Mouse (Mus musculus): ENCODE data around the gene Adamts6. TPM values are rescaled to one million over a fixed set of nuclear protein-coding genes. Genes with fewer than 3 reads are reported as not detected.

Gene Adamts6
- polyA plus RNA-seq, 1 experiment from 2014 or later: 1.9 TPM

- peaks cover 24% of the 10 kb centered on the region for H3K4me1 ChIP-seq (ENCODE audit: insufficient read depth, low read length)
- no peak overlapping the region for H3K27ac ChIP-seq (ENCODE audit: low read length)
- no peak overlapping the region for H3K4me3 ChIP-seq (ENCODE audit: low read length)
- no peak for ATAC-seq (ENCODE audit: low FRiP score, low TSS enrichment)
- H3K4me2 ChIP-seq (replicated peaks; ENCODE audit: low read depth, low read length): no peak overlapping the region
- no peaks in the 10 kb centered on the region for H3K27me3 ChIP-seq (ENCODE audit: insufficient read depth, low read length)
- H3K9me3 ChIP-seq (ENCODE audit: low read length): no peaks in the 10 kb centered on the region
- H3K36me3 ChIP-seq (ENCODE audit: insufficient read depth, low read length): no peaks in the 10 kb centered on the region
- 46% methylated on average over 8 of the region's 8 CpGs for WGBS
- no peak overlapping the region for H3K9ac ChIP-seq (replicated peaks; ENCODE audit: low read length)
Observed at GRCm38 (mm10) chr13:104494200-104494873, 206.7 kb downstream of the Adamts6 start.

- H3K36me3 ChIP-seq (ENCODE audit: insufficient read depth, low read length): no peaks in the 10 kb centered on the region
- no peak overlapping the region for H3K4me2 ChIP-seq (replicated peaks; ENCODE audit: low read depth, low read length)
- H3K4me1 ChIP-seq (ENCODE audit: insufficient read depth, low read length): peaks cover 12% of the 10 kb centered on the region
- H3K27me3 ChIP-seq (ENCODE audit: insufficient read depth, low read length): no peaks in the 10 kb centered on the region
- H3K9ac ChIP-seq (replicated peaks; ENCODE audit: low read length): no peak overlapping the region
- WGBS: 68% methylated on average over 3 of the region's 3 CpGs
- no peak overlapping the region for H3K27ac ChIP-seq (ENCODE audit: low read length)
- H3K4me3 ChIP-seq (ENCODE audit: low read length): no peak overlapping the region
- ATAC-seq (ENCODE audit: low FRiP score, low TSS enrichment): peak; percentile 66; the same call in 1 of the 2 replicates
- peaks cover 3% of the 10 kb centered on the region; the same call in 1 of the 2 replicates for H3K9me3 ChIP-seq (ENCODE audit: low read length)
Observed at GRCm38 (mm10) chr13:104497592-104497991, 210.0 kb downstream of the Adamts6 start.

- Histone ChIP-seq H3K4me2 (replicated peaks; ENCODE audit: low read depth, low read length) (no peak overlapping the region), H3K36me3 (ENCODE audit: insufficient read depth, low read length) (no peaks in the 10 kb centered on the region), H3K27me3 (ENCODE audit: insufficient read depth, low read length) (no peaks in the 10 kb centered on the region), H3K9me3 (ENCODE audit: low read length) (peaks cover 3% of the 10 kb centered on the region; the same call in 1 of the 2 replicates), H3K27ac (ENCODE audit: low read length) (no peak overlapping the region), H3K4me1 (ENCODE audit: insufficient read depth, low read length) (peaks cover 12% of the 10 kb centered on the region), H3K9ac (replicated peaks; ENCODE audit: low read length) (no peak overlapping the region), H3K4me3 (ENCODE audit: low read length) (no peak overlapping the region)
- no peak for ATAC-seq (ENCODE audit: low FRiP score, low TSS enrichment)
- 92% methylated on average over 6 of the region's 6 CpGs for WGBS
Observed at GRCm38 (mm10) chr13:104498669-104499068, 211.0 kb downstream of the Adamts6 start.

- no peaks in the 10 kb centered on the region for H3K27me3 ChIP-seq (ENCODE audit: insufficient read depth, low read length)
- no peak overlapping the region for H3K4me2 ChIP-seq (replicated peaks; ENCODE audit: low read depth, low read length)
- H3K4me3 ChIP-seq (ENCODE audit: low read length): no peak overlapping the region
- WGBS: 67% methylated on average over 9 of the region's 9 CpGs
- H3K9ac ChIP-seq (replicated peaks; ENCODE audit: low read length): no peak overlapping the region
- H3K27ac ChIP-seq (ENCODE audit: low read length): no peak overlapping the region
- peaks cover 8% of the 10 kb centered on the region for H3K4me1 ChIP-seq (ENCODE audit: insufficient read depth, low read length)
- H3K36me3 ChIP-seq (ENCODE audit: insufficient read depth, low read length): no peaks in the 10 kb centered on the region
- ATAC-seq (ENCODE audit: low FRiP score, low TSS enrichment): 0 out of 2 replicates have a peak, but pooled peaks have one; percentile 13
- peaks cover 3% of the 10 kb centered on the region; the same call in 1 of the 2 replicates for H3K9me3 ChIP-seq (ENCODE audit: low read length)
Observed at GRCm38 (mm10) chr13:104499116-104500040, 211.7 kb downstream of the Adamts6 start.

- Histone ChIP-seq H3K27me3 (ENCODE audit: insufficient read depth, low read length) (no peaks in the 10 kb centered on the region), H3K9me3 (ENCODE audit: low read length) (peaks cover 3% of the 10 kb centered on the region; the same call in 1 of the 2 replicates), H3K36me3 (ENCODE audit: insufficient read depth, low read length) (no peaks in the 10 kb centered on the region), H3K4me1 (ENCODE audit: insufficient read depth, low read length) (0 out of 2 replicates have a peak, but pooled peaks cover 2% of the 10 kb centered on the region), H3K27ac (ENCODE audit: low read length) (no peak overlapping the region), H3K4me3 (ENCODE audit: low read length) (no peak overlapping the region), H3K9ac (replicated peaks; ENCODE audit: low read length) (no peak overlapping the region), H3K4me2 (replicated peaks; ENCODE audit: low read depth, low read length) (no peak overlapping the region)
- ATAC-seq (ENCODE audit: low FRiP score, low TSS enrichment): no peak
- 94% methylated on average over 7 of the region's 7 CpGs for WGBS
Observed at GRCm38 (mm10) chr13:104502406-104502805, 214.8 kb downstream of the Adamts6 start.

- no peak for ATAC-seq (ENCODE audit: low FRiP score, low TSS enrichment)
- Histone ChIP-seq H3K4me3 (ENCODE audit: low read length) (no peak overlapping the region), H3K4me2 (replicated peaks; ENCODE audit: low read depth, low read length) (no peak overlapping the region), H3K27me3 (ENCODE audit: insufficient read depth, low read length) (no peaks in the 10 kb centered on the region), H3K9me3 (ENCODE audit: low read length) (peaks cover 3% of the 10 kb centered on the region; the same call in 1 of the 2 replicates), H3K27ac (ENCODE audit: low read length) (no peak overlapping the region), H3K9ac (replicated peaks; ENCODE audit: low read length) (no peak overlapping the region), H3K4me1 (ENCODE audit: insufficient read depth, low read length) (no peaks in the 10 kb centered on the region), H3K36me3 (ENCODE audit: insufficient read depth, low read length) (no peaks in the 10 kb centered on the region)
- 61% methylated on average over 1 of the region's 1 CpGs for WGBS
Observed at GRCm38 (mm10) chr13:104504043-104504442, 216.4 kb downstream of the Adamts6 start.

- H3K9me3 ChIP-seq (ENCODE audit: low read length): no peaks in the 10 kb centered on the region
- H3K36me3 ChIP-seq (ENCODE audit: insufficient read depth, low read length): no peaks in the 10 kb centered on the region
- no peak overlapping the region for H3K9ac ChIP-seq (replicated peaks; ENCODE audit: low read length)
- ATAC-seq (ENCODE audit: low FRiP score, low TSS enrichment): no peak
- WGBS: 76% methylated on average over 6 of the region's 6 CpGs
- H3K27ac ChIP-seq (ENCODE audit: low read length): no peak overlapping the region
- H3K4me1 ChIP-seq (ENCODE audit: insufficient read depth, low read length): no peaks in the 10 kb centered on the region
- no peaks in the 10 kb centered on the region for H3K27me3 ChIP-seq (ENCODE audit: insufficient read depth, low read length)
- H3K4me3 ChIP-seq (ENCODE audit: low read length): no peak overlapping the region
- H3K4me2 ChIP-seq (replicated peaks; ENCODE audit: low read depth, low read length): no peak overlapping the region
Observed at GRCm38 (mm10) chr13:104506165-104506875, 218.7 kb downstream of the Adamts6 start.

GRCm38 (mm10) chr13:104507671-104508070 lies 220.0 kb downstream of the Adamts6 start:
- Histone ChIP-seq H3K9me3 (ENCODE audit: low read length) (no peaks in the 10 kb centered on the region), H3K36me3 (ENCODE audit: insufficient read depth, low read length) (no peaks in the 10 kb centered on the region), H3K27ac (ENCODE audit: low read length) (no peak overlapping the region), H3K4me1 (ENCODE audit: insufficient read depth, low read length) (no peaks in the 10 kb centered on the region), H3K4me3 (ENCODE audit: low read length) (no peak overlapping the region), H3K9ac (replicated peaks; ENCODE audit: low read length) (no peak overlapping the region), H3K4me2 (replicated peaks; ENCODE audit: low read depth, low read length) (no peak overlapping the region), H3K27me3 (ENCODE audit: insufficient read depth, low read length) (no peaks in the 10 kb centered on the region)
- no peak for ATAC-seq (ENCODE audit: low FRiP score, low TSS enrichment)
- WGBS: 89% methylated on average over 6 of the region's 6 CpGs

- no peak for ATAC-seq (ENCODE audit: low FRiP score, low TSS enrichment)
- Histone ChIP-seq H3K4me1 (ENCODE audit: insufficient read depth, low read length) (no peaks in the 10 kb centered on the region), H3K27ac (ENCODE audit: low read length) (no peak overlapping the region), H3K27me3 (ENCODE audit: insufficient read depth, low read length) (no peaks in the 10 kb centered on the region), H3K9me3 (ENCODE audit: low read length) (no peaks in the 10 kb centered on the region), H3K9ac (replicated peaks; ENCODE audit: low read length) (no peak overlapping the region), H3K4me3 (ENCODE audit: low read length) (no peak overlapping the region), H3K4me2 (replicated peaks; ENCODE audit: low read depth, low read length) (no peak overlapping the region), H3K36me3 (ENCODE audit: insufficient read depth, low read length) (no peaks in the 10 kb centered on the region)
- 81% methylated on average over 26 of the region's 26 CpGs for WGBS
Observed at GRCm38 (mm10) chr13:104509561-104510493, 222.2 kb downstream of the Adamts6 start.
